20 mouse cellular contexts compared by ENCODE assay signal in the genomic region with DNA sequence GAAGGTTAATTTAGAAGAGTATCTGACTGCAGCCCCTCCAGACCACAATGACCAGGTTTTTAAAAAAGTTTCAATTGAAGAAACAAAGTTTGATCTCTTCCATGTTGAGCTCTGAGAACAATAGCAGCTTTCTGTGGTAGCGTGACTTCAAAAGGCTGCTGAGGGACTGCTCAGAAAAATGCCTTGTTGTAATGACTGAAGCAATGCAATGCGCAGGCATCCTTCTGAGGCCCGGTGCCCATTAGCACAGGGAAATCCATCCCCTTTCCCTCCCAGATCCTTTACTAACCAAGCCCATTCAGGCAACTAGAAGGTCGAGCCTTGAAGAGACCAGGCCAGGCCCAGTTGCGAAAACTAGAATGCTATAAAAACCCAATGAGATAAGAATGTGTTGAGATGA. TPM values are rescaled to one million over a fixed set of nuclear protein-coding genes. Genes with fewer than 3 reads are reported as not detected.
DNase-seq lines count a peak whose midpoint lies in the region; ATAC-seq and TF ChIP-seq lines count a peak whose summit lies in the region.
"Had no signal": no experiment of that assay in that cellular context is flagged by ENCODE, and none has a peak within 500 bp of the region (broad histone marks: within the 10 kb centered on the region; RNA-seq: fewer than 3 reads in every experiment).

No protein-coding gene starts in this region.

- TF ChIP-seq POLR2A in lung, adult 2 months (IDR thresholded peaks at IDR 0.05; ENCODE audit: borderline replicate concordance, extremely low read depth, low read depth, low read length) = no peak

- TF ChIP-seq CTCF in lung, embryonic 14.5 days (IDR thresholded peaks at IDR 0.05; ENCODE audit: low read depth) = no peak
- no peak for TF ChIP-seq CTCF in lung, adult 2 months (IDR thresholded peaks at IDR 0.05; ENCODE audit: insufficient read depth, low read length)
- TF ChIP-seq CTCF in E14TG2a.4 (conservative IDR thresholded peaks at IDR 0.05; ENCODE audit: low read length) = no peak

- H3K27ac ChIP-seq in forebrain, embryonic 11.5 days (ENCODE audit: low read depth, low read length) = no peak overlapping the region
- no peak overlapping the region for H3K27ac ChIP-seq in forebrain, embryonic 16.5 days (ENCODE audit: low read length)
- H3K27ac ChIP-seq in lung, embryonic 14.5 days (ENCODE audit: low read depth) = no peak overlapping the region
- H3K27ac ChIP-seq: forebrain, embryonic 12.5 days; heart, adult 2 months; limb, embryonic 13.5 days; liver, embryonic 13.5 days; neural tube, embryonic 12.5 days had no signal

- no peaks in the 10 kb centered on the region for H3K9me3 ChIP-seq in forebrain, embryonic 11.5 days (ENCODE audit: control insufficient read depth, low read length)
- H3K9me3 ChIP-seq in forebrain, embryonic 16.5 days (ENCODE audit: control insufficient read depth, low read length) = no peaks in the 10 kb centered on the region
- no peaks in the 10 kb centered on the region for H3K9me3 ChIP-seq in lung, embryonic 14.5 days (ENCODE audit: low read depth, low read length)
- no peaks in the 10 kb centered on the region for H3K9me3 ChIP-seq in E14TG2a.4 (ENCODE audit: low read length)
- H3K9me3 ChIP-seq: forebrain, embryonic 12.5 days; limb, embryonic 13.5 days; liver, embryonic 13.5 days; neural tube, embryonic 12.5 days had no signal

- H3K36me3 ChIP-seq in forebrain, embryonic 11.5 days (ENCODE audit: control insufficient read depth, insufficient read depth, low read length) = no peaks in the 10 kb centered on the region
- no peaks in the 10 kb centered on the region for H3K36me3 ChIP-seq in forebrain, embryonic 16.5 days (ENCODE audit: control insufficient read depth, insufficient read depth)
- H3K36me3 ChIP-seq in lung, embryonic 14.5 days (ENCODE audit: insufficient read depth) = no peaks in the 10 kb centered on the region
- no peaks in the 10 kb centered on the region for H3K36me3 ChIP-seq in E14TG2a.4 (ENCODE audit: insufficient read depth, low read length)
- H3K36me3 ChIP-seq: forebrain, embryonic 12.5 days; limb, embryonic 13.5 days; liver, embryonic 13.5 days; neural tube, embryonic 12.5 days had no signal

- peak; percentile 61 for DNase-seq in forebrain, embryonic 11.5 days (ENCODE audit: low spot score)
- peak; percentile 26 for DNase-seq in lung, embryonic 14.5 days
- DNase-seq in lung, adult 2 months = no peak
- peak; percentile 34 for DNase-seq in embryo, embryonic 9.5 days (ENCODE audit: extremely low spot score)
- DNase-seq in thymus, adult 18-20 months = no peak
- no peak for DNase-seq in cerebellum, postnatal 4 days (ENCODE audit: low spot score in 2 of 2)
- DNase-seq: cerebellum, adult 2 months; gastrocnemius, postnatal 25 days; heart, postnatal 36 days; liver, embryonic 13.5 days; right cerebral cortex, postnatal 14 days had no signal

- WGBS in forebrain, embryonic 11.5 days = 1% methylated on average over 5 of the region's 5 CpGs
- 13% methylated on average over 5 of the region's 5 CpGs for WGBS in forebrain, embryonic 16.5 days
- 41% methylated on average over 5 of the region's 5 CpGs for WGBS in lung, embryonic 14.5 days
- 64% methylated on average over 5 of the region's 5 CpGs for WGBS in lung, adult 2 months

- H3K9ac ChIP-seq in forebrain, embryonic 11.5 days (ENCODE audit: low read length) = no peak overlapping the region
- no peak overlapping the region for H3K9ac ChIP-seq in forebrain, embryonic 16.5 days (replicated peaks; ENCODE audit: low read depth, low read length)
- H3K9ac ChIP-seq in lung, embryonic 14.5 days = no peak overlapping the region
- H3K9ac ChIP-seq: liver, embryonic 13.5 days; neural tube, embryonic 12.5 days had no signal

- peaks cover 50% of the 10 kb centered on the region for H3K27me3 ChIP-seq in forebrain, embryonic 11.5 days (ENCODE audit: control insufficient read depth, insufficient read depth, low read length)
- peaks cover 48% of the 10 kb centered on the region for H3K27me3 ChIP-seq in forebrain, embryonic 16.5 days (replicated peaks; ENCODE audit: control insufficient read depth, insufficient read depth, low read length)
- peaks cover 36% of the 10 kb centered on the region for H3K27me3 ChIP-seq in lung, embryonic 14.5 days (ENCODE audit: insufficient read depth, low read length)
- H3K27me3 ChIP-seq in E14TG2a.4 (ENCODE audit: insufficient read depth, low read length) = peaks cover 75% of the 10 kb centered on the region

- peaks cover 28% of the 10 kb centered on the region for H3K4me1 ChIP-seq in forebrain, embryonic 11.5 days (replicated peaks; ENCODE audit: control insufficient read depth, insufficient read depth, low read length)
- H3K4me1 ChIP-seq in forebrain, embryonic 16.5 days (replicated peaks; ENCODE audit: control insufficient read depth, insufficient read depth, low read length) = peaks cover 31% of the 10 kb centered on the region
- H3K4me1 ChIP-seq in lung, embryonic 14.5 days (ENCODE audit: insufficient read depth) = 0 out of 2 replicates have a peak, but pooled peaks cover 2% of the 10 kb centered on the region
- peaks cover 7% of the 10 kb centered on the region; the same call in 1 of the 2 replicates for H3K4me1 ChIP-seq in lung, adult 2 months (ENCODE audit: control insufficient read depth, insufficient read depth, low read length)
- peaks cover 44% of the 10 kb centered on the region for H3K4me1 ChIP-seq in E14TG2a.4 (replicated peaks; ENCODE audit: low read depth, low read length)

- H3K4me2 ChIP-seq in forebrain, embryonic 11.5 days (ENCODE audit: low read depth, low read length, severe bottlenecking) = no peak overlapping the region
- no peak overlapping the region for H3K4me2 ChIP-seq in forebrain, embryonic 16.5 days (ENCODE audit: low read length)
- H3K4me2 ChIP-seq in lung, embryonic 14.5 days = peak overlapping the region; percentile 92

- no peak overlapping the region for H3K4me3 ChIP-seq in forebrain, embryonic 11.5 days (ENCODE audit: low read depth, low read length)
- H3K4me3 ChIP-seq in forebrain, embryonic 16.5 days (replicated peaks; ENCODE audit: low read length) = no peak overlapping the region
- 0 out of 2 replicates have a peak overlapping the region, but pooled peaks have one; percentile 47 for H3K4me3 ChIP-seq in lung, embryonic 14.5 days (ENCODE audit: low read depth, low read length)
- H3K4me3 ChIP-seq in lung, adult 2 months (replicated peaks; ENCODE audit: extremely low read depth, low read depth, low read length) = no peak overlapping the region
- peak overlapping the region; percentile 71; the same call in 1 of the 2 replicates for H3K4me3 ChIP-seq in E14TG2a.4 (replicated peaks; ENCODE audit: low read length)
- H3K4me3 ChIP-seq: heart, adult 2 months had no signal

- no peak for ATAC-seq in forebrain, embryonic 11.5 days (replicated peaks; ENCODE audit: low FRiP score)
- no peak for ATAC-seq in forebrain, embryonic 16.5 days
- no peak for ATAC-seq in lung, embryonic 14.5 days (ENCODE audit: insufficient read depth)
- ATAC-seq: CD4-positive, CD25-positive, alpha-beta regulatory T cell, adult 4 months; inflammation-experienced regulatory T-cells, adult 6 months; lung, postnatal 0 days had no signal

RNA-seq across cellular contexts. Expression of gene Sp5, which starts 3.6 kb away (rescaled TPM):
- 14.0 TPM in 2 replicates for polyA plus RNA-seq in forebrain, embryonic 11.5 days (2014; fragmentation: Nextera tagmentation; extraction: Ambion mirVana)
- polyA plus RNA-seq in forebrain, embryonic 16.5 days (2015; fragmentation: Nextera tagmentation; extraction: Ambion mirVana) = 1.8 and 2.0 TPM in 2 replicates
- polyA plus RNA-seq in lung, embryonic 14.5 days (2014; fragmentation: Nextera tagmentation; extraction: Ambion mirVana) = 9.6 and 12.3 TPM in 2 replicates
- 6.0 and 9.5 TPM in 2 replicates for polyA plus RNA-seq in lung, adult 2 months (2012; rRNA removed)
- polyA plus RNA-seq: CD4-positive, CD25-positive, alpha-beta regulatory T cell, adult 4 months; inflammation-experienced regulatory T-cells, adult 6 months had no signal

RNA-seq across cellular contexts. Expression of gene Erich2, which starts 37.5 kb away (rescaled TPM):
- 0.79 and 0.80 TPM in 2 replicates for polyA plus RNA-seq in forebrain, embryonic 11.5 days (2014; fragmentation: Nextera tagmentation; extraction: Ambion mirVana)
- 1.3 and 2.6 TPM in 2 replicates for polyA plus RNA-seq in forebrain, embryonic 16.5 days (2015; fragmentation: Nextera tagmentation; extraction: Ambion mirVana)
- 6.1 and 6.2 TPM in 2 replicates for polyA plus RNA-seq in lung, embryonic 14.5 days (2014; fragmentation: Nextera tagmentation; extraction: Ambion mirVana)
- 3.5 and 4.4 TPM in 2 replicates for polyA plus RNA-seq in lung, adult 2 months (2012; rRNA removed)
- polyA plus RNA-seq: CD4-positive, CD25-positive, alpha-beta regulatory T cell, adult 4 months; inflammation-experienced regulatory T-cells, adult 6 months; liver, embryonic 13.5 days had no signal

Comparison
In these comparisons a context has a peak if more than half of its experiments do, and no peak if none do; other contexts are left out.
1. DNase-seq: peak in forebrain, embryonic 11.5 days (single experiment), lung, embryonic 14.5 days (single experiment) and embryo, embryonic 9.5 days (single experiment); none in lung, adult 2 months (single experiment), thymus, adult 18-20 months (0 of 2) and cerebellum, postnatal 4 days (0 of 2).
2. H3K4me3 ChIP-seq: peak in lung, embryonic 14.5 days (single experiment) and E14TG2a.4 (single experiment); none in forebrain, embryonic 11.5 days (single experiment), forebrain, embryonic 16.5 days (single experiment) and lung, adult 2 months (single experiment).